Mouse (Mus musculus) spleen, adult 18-20 months (tissue): ENCODE measurements around the gene Epha7.

Source experiments
- DNase-seq, 2 experiments: peaks; one replicate each; pipeline ENCODE4 v3.0.0; 2022; ENCODE audit warnings: mixed read lengths in 2 of 2

Epha7 gene

DNA sequence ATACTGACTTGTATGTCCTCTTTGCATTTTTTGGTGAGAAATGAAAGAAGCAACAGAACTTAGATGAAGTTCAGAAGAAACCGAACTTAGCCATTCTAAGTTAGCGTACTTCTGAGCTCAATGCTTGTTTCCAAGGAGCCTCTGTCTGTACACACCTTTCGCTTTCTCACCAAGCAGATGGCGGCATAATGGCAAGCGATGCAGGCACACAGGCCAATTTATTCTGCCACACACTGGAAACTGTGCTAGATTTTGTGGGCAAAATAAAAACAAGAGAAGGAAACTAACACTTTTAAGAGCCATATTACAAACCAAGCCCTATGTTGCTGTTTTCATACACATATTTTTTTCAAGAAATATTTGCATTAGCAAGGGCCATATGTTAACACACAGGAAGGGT lies 88.6 kb downstream of the Epha7 start:
- no peak for DNase-seq

DNA sequence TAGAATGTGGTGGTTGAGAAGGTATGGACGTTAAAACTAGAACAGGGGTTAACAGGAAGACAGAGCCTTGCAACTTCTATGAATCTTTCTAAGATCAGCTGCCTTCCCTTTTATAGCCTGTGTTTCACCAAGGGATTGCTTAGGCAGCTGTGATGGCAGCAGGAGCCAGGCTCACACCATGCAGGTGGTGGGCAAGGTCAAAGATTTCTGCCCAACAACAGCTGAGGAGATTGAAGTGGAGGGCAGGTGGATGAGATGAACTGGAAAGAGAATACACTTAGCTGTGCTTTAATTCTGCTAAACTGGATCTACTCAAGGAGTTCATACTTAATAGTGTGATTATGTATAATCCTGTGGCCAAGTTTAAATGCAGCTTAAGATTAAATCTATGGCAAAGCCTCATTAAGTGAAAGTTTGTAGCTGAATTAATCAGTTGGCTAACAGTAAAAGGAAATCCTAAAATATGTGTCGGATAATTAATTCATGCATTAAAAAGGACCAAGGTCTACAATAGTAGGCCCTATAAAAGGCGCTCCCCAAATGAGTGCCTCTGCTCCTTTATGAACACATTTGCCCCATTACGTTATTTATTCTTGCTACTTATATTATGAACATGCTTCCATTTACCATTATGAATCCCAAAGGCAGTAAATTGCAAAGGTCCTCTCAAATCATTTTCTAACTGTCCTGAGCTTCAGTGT lies 89.2 kb downstream of the Epha7 start:
- no peak for DNase-seq

DNA sequence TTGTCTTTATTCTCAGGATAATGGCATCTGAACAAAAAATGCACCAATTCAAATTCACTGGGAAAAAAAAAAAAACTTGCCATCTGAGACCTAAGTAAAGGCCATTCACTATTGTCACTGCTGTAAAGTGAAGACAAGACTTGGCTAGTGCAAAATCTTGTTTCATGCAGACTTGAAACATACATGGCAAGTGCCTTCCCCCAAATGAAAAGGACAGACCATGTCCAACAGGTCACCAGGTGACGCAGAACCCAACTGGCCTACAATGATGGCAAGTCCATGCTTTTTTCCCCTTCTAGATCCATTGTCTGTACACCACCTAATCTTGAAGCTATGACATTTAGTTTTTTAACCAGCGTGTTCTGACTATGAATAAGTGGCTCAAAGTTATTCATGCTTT lies 94.1 kb downstream of the Epha7 start:
- DNase-seq: no peak

DNA sequence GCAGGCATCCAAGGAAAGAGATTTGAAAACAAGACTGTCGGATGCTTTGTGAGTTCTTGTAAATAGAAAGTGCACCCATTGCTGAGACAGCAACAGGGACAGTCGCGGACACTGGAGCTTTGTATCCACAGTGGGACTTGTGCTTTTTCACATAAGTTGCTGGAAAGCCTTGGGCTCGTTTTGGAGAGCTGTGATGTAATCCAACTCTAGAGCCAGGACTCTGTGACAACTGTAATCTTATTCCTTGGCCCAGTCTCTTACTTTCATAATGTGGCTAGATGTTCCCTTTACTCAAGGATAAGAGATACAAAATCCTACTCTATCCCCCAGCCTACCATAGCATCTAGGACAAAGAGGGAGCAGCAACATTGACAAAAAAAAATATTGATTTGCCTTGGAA lies 97.2 kb downstream of the Epha7 start:
- no peak for DNase-seq

DNA sequence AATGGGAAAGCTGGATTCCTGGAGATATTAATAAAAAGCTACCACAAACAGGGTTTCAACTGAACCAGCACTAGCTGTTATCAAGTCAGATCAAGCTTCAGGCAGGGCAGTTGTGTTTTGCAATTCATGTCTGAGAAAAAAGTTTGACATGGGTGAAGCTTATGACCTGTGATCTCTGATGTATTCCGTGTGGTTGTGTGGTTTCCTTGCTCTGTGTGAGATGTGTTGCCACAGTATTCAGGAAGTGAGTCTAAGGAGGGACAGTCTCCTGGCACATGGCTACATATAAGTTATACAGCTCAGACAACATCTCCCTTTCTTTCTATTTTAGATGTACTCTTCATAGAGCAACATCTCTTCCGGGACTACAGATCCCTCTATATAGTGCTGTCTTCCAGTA lies 99.1 kb downstream of the Epha7 start:
- DNase-seq: no peak

DNA sequence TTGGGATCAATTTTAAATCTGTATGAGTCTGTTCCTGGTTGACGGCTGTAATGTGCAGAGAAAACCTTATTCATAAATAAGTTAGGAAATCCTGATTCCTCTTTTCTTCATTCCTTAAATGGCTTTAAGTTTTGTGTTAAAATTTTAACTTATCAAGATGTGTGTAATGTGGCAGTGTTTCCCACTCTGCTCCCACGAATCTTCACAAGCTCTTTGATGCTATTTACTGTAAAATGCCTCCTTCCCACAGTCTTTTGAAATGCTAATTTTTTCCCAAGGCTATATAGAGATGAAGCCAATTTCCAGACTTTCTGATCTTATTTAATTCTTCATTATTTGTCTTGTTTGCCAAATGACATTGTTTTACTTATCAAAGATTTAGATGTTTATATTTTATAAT lies 100.7 kb downstream of the Epha7 start:
- no peak for DNase-seq

DNA sequence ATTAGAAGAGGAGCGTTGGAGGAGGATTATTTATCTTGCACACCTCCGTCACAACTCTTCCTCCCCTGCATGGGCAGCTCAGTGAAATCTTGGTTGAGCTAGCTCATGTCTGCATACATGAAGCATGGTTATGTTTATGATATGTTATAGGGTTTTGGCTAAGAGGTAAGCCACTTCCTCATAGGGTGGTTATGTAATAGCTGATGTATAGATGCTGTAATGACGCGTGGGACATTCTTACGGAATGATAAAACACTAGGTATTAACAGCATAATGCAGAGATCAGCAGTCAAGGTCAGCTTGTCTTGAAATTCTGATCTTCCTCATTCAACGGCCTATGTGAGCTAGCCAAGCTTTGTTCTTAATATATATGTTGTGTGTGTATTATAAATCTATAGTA lies 107.7 kb downstream of the Epha7 start:
- no peak for DNase-seq

DNA sequence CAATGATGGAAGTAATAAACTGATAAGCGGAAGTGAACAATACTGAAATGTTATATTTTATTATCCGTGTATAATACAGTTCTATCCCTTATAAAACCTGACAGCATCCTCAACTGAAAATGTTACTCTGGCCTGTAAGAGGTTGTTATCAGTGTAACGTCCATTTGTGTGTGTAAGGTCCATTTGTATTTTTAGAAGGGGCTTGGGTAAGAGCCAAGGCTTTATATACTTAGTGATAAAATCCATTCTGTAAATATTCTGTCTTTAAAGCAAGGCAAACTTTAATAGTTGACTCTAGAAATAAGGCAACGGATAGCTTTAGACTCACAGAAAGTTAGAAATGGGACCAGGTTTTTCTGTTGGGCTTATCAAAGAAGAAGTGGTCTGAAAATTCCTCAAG lies 113.1 kb downstream of the Epha7 start:
- DNase-seq: no peak

DNA sequence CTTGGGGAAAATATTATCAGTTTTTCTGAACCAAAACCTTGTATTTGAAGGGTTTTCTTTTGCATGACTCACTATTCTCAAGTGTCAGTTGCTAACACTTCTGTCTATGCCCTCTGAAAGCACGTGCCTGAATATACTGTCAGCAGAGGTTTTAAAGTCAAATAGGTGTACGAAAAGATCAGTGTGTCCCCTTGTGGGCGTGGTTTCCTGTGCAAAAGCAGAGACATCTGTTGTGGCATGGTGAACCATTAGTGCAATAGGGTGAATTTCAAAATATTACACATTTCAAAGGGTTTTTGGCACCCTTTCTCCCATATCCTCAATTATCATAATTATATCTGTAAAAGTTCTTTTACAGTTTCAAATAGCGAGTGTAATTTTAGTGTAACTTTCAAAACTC lies 120.5 kb downstream of the Epha7 start:
- DNase-seq: no peak

DNA sequence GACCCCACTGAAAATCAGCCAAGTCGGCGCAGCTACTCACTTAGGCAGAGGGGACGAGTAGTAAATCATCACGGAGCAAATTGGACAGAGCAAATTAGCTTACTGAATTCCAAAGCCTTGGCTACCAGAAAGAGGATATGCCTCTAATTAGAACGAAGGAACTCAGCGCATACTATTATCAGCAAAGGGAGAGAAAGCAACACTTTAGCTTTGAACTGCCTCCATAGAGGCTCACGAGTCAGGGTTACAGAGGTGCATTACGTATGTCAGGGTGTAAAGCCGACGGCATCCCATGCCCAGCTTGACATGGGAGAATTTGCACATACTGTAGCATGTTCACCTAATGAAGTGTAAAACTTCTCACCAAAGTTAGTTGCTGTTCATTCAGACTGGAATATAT lies 121.9 kb downstream of the Epha7 start:
- DNase-seq: no peak

DNA sequence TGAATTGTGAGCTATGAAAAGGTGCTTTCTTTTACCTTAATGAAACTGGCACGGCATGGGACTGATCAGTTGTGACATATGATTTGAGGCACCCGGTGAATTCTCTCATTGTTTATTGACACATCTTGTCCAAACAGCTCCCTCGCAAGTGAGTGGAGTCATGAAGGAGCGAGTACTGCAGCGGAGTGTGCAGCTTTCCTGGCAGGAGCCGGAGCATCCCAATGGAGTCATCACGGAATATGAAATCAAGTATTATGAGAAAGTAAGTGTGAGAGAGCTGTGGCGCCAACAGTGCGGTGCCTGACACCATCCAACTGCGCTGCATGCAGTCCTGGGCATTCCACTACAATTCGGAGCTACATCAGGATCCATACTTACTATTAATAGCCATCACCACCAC lies 122.6 kb downstream of the Epha7 start:
- no peak for DNase-seq

DNA sequence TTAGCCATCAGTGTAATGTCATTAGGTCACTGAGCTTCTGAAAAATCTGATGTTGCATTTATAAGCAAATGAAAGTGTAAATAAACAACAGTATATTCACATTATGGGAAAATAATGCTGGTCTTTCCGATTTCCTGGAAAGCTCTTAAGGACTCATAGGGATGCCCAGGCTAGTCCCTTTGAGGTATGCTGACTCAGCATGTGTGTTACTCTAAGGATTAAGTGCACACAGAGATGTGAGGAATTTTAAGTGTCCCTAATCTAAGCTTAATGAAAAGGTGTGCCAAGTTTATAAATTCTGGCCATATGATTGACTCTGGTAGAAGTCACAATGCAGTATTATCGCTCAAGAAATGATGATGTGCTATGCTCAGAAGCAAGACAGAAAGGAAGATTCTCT lies 127.8 kb downstream of the Epha7 start:
- DNase-seq: no peak

DNA sequence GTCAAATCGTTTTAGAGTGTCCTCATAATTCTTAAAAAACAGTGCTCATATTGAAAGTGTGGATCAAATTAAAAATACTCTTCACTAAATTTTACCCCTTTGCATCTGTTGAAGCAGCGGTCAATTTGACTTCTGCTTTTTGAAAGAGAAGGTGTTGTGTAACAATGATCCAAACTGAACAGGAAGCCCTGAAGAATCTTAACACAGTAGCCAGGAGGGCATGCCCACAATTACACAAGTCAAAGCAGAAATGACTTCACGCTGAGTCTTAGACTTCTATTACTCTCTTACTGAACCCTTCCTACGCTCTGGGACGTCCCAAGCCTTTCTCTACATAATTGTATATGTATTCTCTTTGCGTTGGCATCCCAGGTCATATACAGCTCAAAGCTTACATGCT lies 131.3 kb downstream of the Epha7 start:
- no peak for DNase-seq

DNA sequence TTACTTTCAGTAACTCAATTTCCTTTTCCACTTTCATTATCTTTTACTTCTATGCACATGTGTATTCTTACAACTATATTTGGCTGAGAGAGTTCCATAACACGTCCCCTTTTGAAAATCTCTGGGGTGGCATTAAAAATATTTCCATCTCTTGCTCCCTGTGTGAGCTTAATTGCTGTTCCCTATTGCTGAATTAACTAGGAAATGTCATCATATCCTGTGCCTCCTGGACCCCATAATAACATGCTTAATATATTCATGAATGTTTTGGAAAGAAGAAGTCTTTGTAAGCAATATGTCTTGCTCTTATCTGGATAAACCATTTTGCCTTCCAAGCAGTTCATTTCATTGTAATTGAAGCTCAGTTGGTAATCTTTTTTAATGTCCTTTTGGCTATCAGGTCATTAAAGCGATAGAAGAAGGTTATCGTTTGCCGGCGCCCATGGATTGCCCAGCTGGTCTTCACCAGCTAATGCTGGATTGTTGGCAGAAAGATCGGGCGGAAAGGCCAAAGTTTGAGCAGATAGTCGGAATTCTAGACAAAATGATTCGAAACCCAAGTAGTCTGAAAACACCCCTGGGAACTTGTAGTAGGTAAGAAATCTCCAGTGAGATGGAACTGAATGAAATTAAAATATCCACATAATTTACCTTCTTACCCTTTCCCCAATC lies 148.1 kb downstream of the Epha7 start:
- no peak for DNase-seq

DNA sequence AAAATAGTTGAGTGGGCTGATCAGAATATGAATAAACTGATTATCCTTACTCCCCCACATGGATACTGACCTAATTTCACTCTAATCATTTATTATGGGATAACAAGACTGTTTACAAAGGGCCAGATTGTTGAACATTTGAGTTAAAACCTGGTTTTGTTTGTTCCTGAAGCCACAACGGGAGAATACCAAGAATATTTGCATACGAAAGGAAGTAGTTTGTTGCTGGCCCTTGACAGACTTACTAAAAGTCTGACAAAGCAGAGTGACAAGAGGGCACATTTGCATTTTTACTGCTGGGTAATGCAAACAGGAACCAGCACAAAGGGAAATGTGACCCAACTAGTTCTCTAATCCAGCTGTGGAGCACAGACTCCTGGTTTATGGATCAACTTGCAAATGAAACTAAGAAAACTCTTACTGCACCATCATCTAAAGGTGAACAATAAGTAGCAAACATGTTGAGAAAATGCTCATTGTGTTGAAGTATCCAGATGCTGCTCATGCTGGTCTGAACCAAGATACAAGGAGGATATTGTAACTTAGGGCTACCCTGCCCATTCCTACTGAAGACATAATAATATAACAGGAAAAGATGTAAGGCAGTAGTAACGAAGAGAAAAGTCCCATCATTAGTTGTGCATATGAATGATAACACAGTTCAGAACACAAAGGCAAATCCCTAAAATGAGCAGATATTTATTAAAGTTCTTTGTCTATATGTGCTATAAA lies 154.8 kb downstream of the Epha7 start:
- DNase-seq: no peak

DNA sequence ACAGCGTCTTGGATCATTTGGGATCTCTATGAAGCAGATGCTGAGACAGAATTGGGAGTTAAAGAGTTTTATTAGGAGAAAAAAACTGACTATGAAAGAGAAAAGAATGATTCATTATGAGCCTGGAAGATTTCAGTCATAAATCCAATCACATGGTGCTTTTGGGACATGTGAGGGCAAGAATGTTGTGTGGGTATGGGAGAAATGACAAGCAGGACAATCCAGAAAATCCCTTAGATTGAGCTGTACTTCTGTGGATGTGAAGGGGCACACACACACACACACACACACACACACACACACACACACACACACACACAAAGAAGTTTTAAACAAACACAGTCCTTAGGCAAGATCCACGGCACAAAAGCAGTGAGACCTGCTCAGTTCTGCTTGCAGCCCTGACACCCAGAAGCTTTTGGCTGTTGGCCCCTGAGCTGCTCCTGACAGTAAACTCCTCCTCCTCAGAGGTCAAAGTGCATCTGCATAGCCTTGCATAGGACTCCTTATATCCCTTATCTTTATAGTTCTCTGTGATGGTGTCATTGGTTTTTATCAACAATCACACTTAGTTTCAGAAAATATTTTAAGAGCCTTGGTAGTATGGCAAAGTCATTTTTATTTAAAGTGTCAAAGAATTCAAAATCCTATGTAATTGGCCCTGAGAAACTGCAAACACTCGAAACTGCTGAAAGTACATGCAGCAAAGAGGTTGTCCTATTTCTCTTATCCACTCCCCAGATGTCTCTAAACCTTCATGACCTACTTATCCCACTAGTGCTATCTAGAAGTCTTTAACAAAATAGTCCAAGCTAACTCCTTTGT lies 185.7 kb downstream of the Epha7 start:
- DNase-seq: no peak

DNA sequence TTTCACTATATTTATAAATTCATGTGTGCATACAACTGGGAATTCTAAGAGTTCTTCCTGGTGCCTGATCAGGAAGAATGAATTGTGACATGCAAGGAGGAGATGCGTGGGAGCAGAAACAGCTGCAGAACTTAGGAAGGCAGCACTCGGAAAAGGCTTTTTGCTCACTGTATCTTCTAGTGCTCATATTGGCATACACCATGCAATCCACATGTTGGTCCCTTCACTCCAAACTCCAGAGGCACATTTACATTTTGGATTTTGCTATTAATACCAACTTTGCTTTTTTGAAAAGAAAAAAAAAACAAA lies 186.3 kb downstream of the Epha7 start:
- DNase-seq: no peak

DNA sequence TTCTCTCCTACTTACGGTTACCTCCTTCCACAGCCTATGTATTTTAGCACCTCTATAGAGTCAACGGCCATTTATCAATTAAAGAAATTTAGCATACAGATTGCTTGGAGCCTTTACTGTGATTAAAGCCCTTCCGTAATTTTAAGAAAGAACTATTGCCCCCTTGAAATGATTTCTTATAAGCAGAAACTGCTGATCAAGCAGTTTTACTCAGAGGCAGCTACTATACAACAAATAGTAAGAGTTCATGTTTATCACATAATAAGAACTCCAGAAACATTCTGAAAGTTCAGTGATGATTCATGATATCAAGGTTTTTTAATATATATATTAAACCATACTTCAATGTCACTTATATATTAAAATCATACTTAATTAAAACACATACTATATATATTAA lies 197.4 kb downstream of the Epha7 start:
- no peak for DNase-seq
